Mouse (Mus musculus): Measurements from ENCODE around the gene Ly6c1. TPM values are rescaled to one million over a fixed set of nuclear protein-coding genes. Genes with fewer than 3 reads are reported as not detected.
"Not testable (repeated sequence)": the region's sequence is repeated elsewhere in the genome, so short reads cannot be mapped to it uniquely, and the experiment has no call there.

Ly6c1 gene
- polyA plus RNA-seq, 1 experiment from 2014 or later: 3.3 TPM

GRCm38 (mm10) chr15:75045501-75045900, 3.1 kb downstream of the Ly6c1 start:
- not testable (repeated sequence) for H3K9ac ChIP-seq; H3K4me2 ChIP-seq; ATAC-seq (ENCODE audit: low read depth); H3K36me3 ChIP-seq; H3K27ac ChIP-seq (replicated peaks); H3K9me3 ChIP-seq; H3K4me3 ChIP-seq; H3K27me3 ChIP-seq; H3K4me1 ChIP-seq (replicated peaks)
- 73% methylated on average over 3 of the region's 3 CpGs for WGBS

DNA sequence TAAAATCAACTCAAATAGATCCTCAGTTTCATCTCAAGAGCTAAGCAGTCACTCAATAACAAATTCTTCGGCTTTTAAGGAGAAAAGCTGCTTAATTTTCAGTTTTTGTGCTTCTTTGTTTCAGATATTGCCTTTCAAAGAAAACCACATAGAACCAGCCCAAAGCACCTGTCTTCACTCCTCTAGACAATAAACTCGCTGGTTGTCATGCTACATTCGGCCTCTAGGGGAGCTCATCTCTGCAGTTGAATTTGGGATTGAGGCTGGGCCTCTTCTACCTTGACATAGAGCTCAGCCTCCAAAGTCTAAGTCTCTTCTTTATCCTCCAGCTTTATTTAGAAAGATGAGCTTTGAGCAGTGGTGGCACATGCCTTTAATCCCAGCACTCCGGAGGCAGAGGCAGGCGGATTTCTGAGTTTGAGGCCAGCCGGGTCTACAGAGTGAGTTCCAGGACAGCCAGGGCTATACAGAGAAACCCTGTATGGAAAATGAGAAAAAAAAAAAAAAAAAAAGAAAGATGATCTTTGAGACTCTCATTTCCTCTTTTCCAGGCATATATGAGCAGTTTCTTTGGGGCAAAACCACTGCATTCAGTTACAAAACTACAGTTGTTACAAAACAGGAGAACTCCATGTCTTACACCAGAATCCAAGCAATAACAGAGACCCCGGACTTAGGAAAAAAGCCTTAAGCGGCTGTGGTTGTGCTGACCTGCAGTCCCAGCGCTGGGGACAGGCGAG, 27.4 kb downstream of the Ly6c1 start:
- not testable (repeated sequence) for H3K4me2 ChIP-seq; H3K27me3 ChIP-seq; ATAC-seq (ENCODE audit: low read depth); H3K9me3 ChIP-seq; H3K9ac ChIP-seq; H3K4me1 ChIP-seq (replicated peaks); H3K36me3 ChIP-seq; H3K27ac ChIP-seq (replicated peaks); H3K4me3 ChIP-seq
- 76% methylated on average over 8 of the region's 10 CpGs for WGBS

GRCm38 (mm10) chr15:75019446-75019845, 29.2 kb downstream of the Ly6c1 start:
- H3K36me3 ChIP-seq; H3K4me3 ChIP-seq; H3K27ac ChIP-seq (replicated peaks); H3K4me1 ChIP-seq (replicated peaks); ATAC-seq (ENCODE audit: low read depth); H3K9me3 ChIP-seq; H3K27me3 ChIP-seq; H3K9ac ChIP-seq; H3K4me2 ChIP-seq: not testable (repeated sequence)
- WGBS: 35% methylated on average over 2 of the region's 2 CpGs

Other genes starting within 250 kb of the Ly6c1 start
- gene Gml2, start 229.8 kb downstream of the Ly6c1 start, polyA plus RNA-seq (2015; fragmentation: Nextera tagmentation; extraction: Ambion mirVana): not detected in 2 replicates
- not detected in 2 replicates for gene 2010109I03Rik, start 151.8 kb downstream of the Ly6c1 start, polyA plus RNA-seq (2015; fragmentation: Nextera tagmentation; extraction: Ambion mirVana)
- not detected in 2 replicates for gene Ly6i, start 65.4 kb downstream of the Ly6c1 start, polyA plus RNA-seq (2015; fragmentation: Nextera tagmentation; extraction: Ambion mirVana)
- gene Ly6a, start 50.8 kb downstream of the Ly6c1 start, polyA plus RNA-seq (2015; fragmentation: Nextera tagmentation; extraction: Ambion mirVana): 0.40 and 0.54 TPM in 2 replicates
- gene Ly6c2, start 63.1 kb upstream of the Ly6c1 start, polyA plus RNA-seq (2015; fragmentation: Nextera tagmentation; extraction: Ambion mirVana): 0.48 TPM in 1 of 2 replicates, not detected in the other
- not detected in 2 replicates for gene Ly6g, start 106.4 kb upstream of the Ly6c1 start, polyA plus RNA-seq (2015; fragmentation: Nextera tagmentation; extraction: Ambion mirVana)
- not detected in 2 replicates for gene BC025446, start 167.5 kb upstream of the Ly6c1 start, polyA plus RNA-seq (2015; fragmentation: Nextera tagmentation; extraction: Ambion mirVana)
- gene Ly6f, start 219.6 kb upstream of the Ly6c1 start, polyA plus RNA-seq (2015; fragmentation: Nextera tagmentation; extraction: Ambion mirVana): not detected in 2 replicates